Comparison of ENCODE assay signal across 28 mouse cellular contexts in genomic region chr8:9860539-9861203, GRCm38 (mm10). TPM values are rescaled to one million over a fixed set of nuclear protein-coding genes. Genes with fewer than 3 reads are reported as not detected.
DNase-seq lines count a peak whose midpoint lies in the region; ATAC-seq and TF ChIP-seq lines count a peak whose summit lies in the region.
"Had no signal": no experiment of that assay in that cellular context is flagged by ENCODE, and none has a peak within 500 bp of the region (broad histone marks: within the 10 kb centered on the region; RNA-seq: fewer than 3 reads in every experiment).

No protein-coding gene starts in this region.

- H3K4me1 ChIP-seq in midbrain, postnatal 0 days (ENCODE audit: insufficient read depth, low read length), result no peaks in the 10 kb centered on the region
- H3K4me1 ChIP-seq in midbrain, embryonic 13.5 days (replicated peaks), result peaks cover 10% of the 10 kb centered on the region; the same call in 1 of the 2 replicates
- peaks cover 5% of the 10 kb centered on the region; the same call in 1 of the 2 replicates for H3K4me1 ChIP-seq in forebrain, embryonic 16.5 days (replicated peaks; ENCODE audit: control insufficient read depth, insufficient read depth, low read length)
- no peaks in the 10 kb centered on the region for H3K4me1 ChIP-seq in stomach, postnatal 0 days (replicated peaks; ENCODE audit: control insufficient read depth, insufficient read depth)

- no peak overlapping the region for H3K9ac ChIP-seq in midbrain, postnatal 0 days (replicated peaks; ENCODE audit: low read length, poor library complexity, severe bottlenecking)
- H3K9ac ChIP-seq in midbrain, embryonic 13.5 days (replicated peaks), result no peak overlapping the region
- H3K9ac ChIP-seq in forebrain, embryonic 16.5 days (replicated peaks; ENCODE audit: low read depth, low read length), result no peak overlapping the region
- H3K9ac ChIP-seq in stomach, postnatal 0 days (ENCODE audit: low read length), result no peak overlapping the region
- H3K9ac ChIP-seq: heart, embryonic 12.5 days; hindbrain, embryonic 15.5 days had no signal

- no peak for TF ChIP-seq CTCF in midbrain, postnatal 0 days (IDR thresholded peaks at IDR 0.05)
- TF ChIP-seq CTCF in stomach, postnatal 0 days (IDR thresholded peaks at IDR 0.05; ENCODE audit: low read depth), result no peak

- TF ChIP-seq EP300 in stomach, postnatal 0 days (optimal IDR thresholded peaks at IDR 0.05), result no peak

- peak; percentile 31 to 50 for DNase-seq in cerebellum, postnatal 10 days
- DNase-seq in cerebellum, adult 18-20 months, result no peak
- DNase-seq in frontal cortex, postnatal 14 days (ENCODE audit: low spot score in 2 of 2), result no peak
- peak; percentile 34 for DNase-seq in midbrain, postnatal 0 days (ENCODE audit: low spot score)
- no peak for DNase-seq in stomach, postnatal 0 days (ENCODE audit: low spot score)
- DNase-seq: adrenal gland, adult 8-10 months; adrenal gland, postnatal 36 days; B cell, adult 2 months; cerebellum, adult 11-12 months; cerebellum, adult 9-11 months; gastrocnemius, postnatal 14 days; kidney, adult 11 months had no signal

- H3K27ac ChIP-seq in midbrain, postnatal 0 days (ENCODE audit: low read depth, low read length), result no peak overlapping the region
- H3K27ac ChIP-seq in midbrain, embryonic 13.5 days, result no peak overlapping the region
- no peak overlapping the region for H3K27ac ChIP-seq in forebrain, embryonic 16.5 days (ENCODE audit: low read length)
- H3K27ac ChIP-seq in stomach, postnatal 0 days (replicated peaks), result no peak overlapping the region
- H3K27ac ChIP-seq: embryonic facial prominence, embryonic 10.5 days; hindbrain, embryonic 15.5 days had no signal

- H3K27me3 ChIP-seq in midbrain, postnatal 0 days (ENCODE audit: insufficient read depth, low read length), result no peaks in the 10 kb centered on the region
- H3K27me3 ChIP-seq in midbrain, embryonic 13.5 days, result no peaks in the 10 kb centered on the region
- H3K27me3 ChIP-seq in forebrain, embryonic 16.5 days (replicated peaks; ENCODE audit: control insufficient read depth, insufficient read depth, low read length), result no peaks in the 10 kb centered on the region
- H3K27me3 ChIP-seq in stomach, postnatal 0 days (ENCODE audit: control insufficient read depth, insufficient read depth, low read length), result no peaks in the 10 kb centered on the region
- H3K27me3 ChIP-seq: heart, embryonic 12.5 days; hindbrain, embryonic 15.5 days had no signal

- peak; percentile 17; the same call in 1 of the 2 replicates for ATAC-seq in frontal cortex, adult (ENCODE audit: low TSS enrichment)
- ATAC-seq in midbrain, postnatal 0 days (ENCODE audit: low FRiP score), result no peak
- ATAC-seq in midbrain, embryonic 13.5 days, result no peak
- ATAC-seq in forebrain, embryonic 16.5 days, result peak; percentile 72
- ATAC-seq in stomach, postnatal 0 days (ENCODE audit: low FRiP score, low TSS enrichment), result no peak
- ATAC-seq: CD4-positive, CD25-positive, alpha-beta regulatory T cell, adult 4 months; inflammation-experienced regulatory T-cells, adult 6 months had no signal

- H3K4me2 ChIP-seq in midbrain, postnatal 0 days (ENCODE audit: low read depth, low read length, poor library complexity, severe bottlenecking), result no peak overlapping the region
- no peak overlapping the region for H3K4me2 ChIP-seq in midbrain, embryonic 13.5 days (replicated peaks)
- no peak overlapping the region for H3K4me2 ChIP-seq in forebrain, embryonic 16.5 days (ENCODE audit: low read length)
- no peak overlapping the region for H3K4me2 ChIP-seq in stomach, postnatal 0 days (replicated peaks; ENCODE audit: low read depth)
- H3K4me2 ChIP-seq: heart, embryonic 12.5 days; hindbrain, embryonic 15.5 days had no signal

- WGBS in midbrain, postnatal 0 days, result 69% methylated on average over 10 of the region's 10 CpGs
- 80% methylated on average over 10 of the region's 10 CpGs for WGBS in midbrain, embryonic 13.5 days
- 47% methylated on average over 10 of the region's 10 CpGs for WGBS in forebrain, embryonic 16.5 days
- 49% methylated on average over 10 of the region's 10 CpGs for WGBS in stomach, postnatal 0 days

- no peaks in the 10 kb centered on the region for H3K9me3 ChIP-seq in midbrain, postnatal 0 days (ENCODE audit: low read length)
- no peaks in the 10 kb centered on the region for H3K9me3 ChIP-seq in midbrain, embryonic 13.5 days
- no peaks in the 10 kb centered on the region for H3K9me3 ChIP-seq in forebrain, embryonic 16.5 days (ENCODE audit: control insufficient read depth, low read length)
- no peaks in the 10 kb centered on the region for H3K9me3 ChIP-seq in stomach, postnatal 0 days (ENCODE audit: control insufficient read depth, low read length)
- H3K9me3 ChIP-seq: embryonic facial prominence, embryonic 10.5 days; G1E; heart, embryonic 12.5 days; hindbrain, embryonic 15.5 days had no signal

- no peak overlapping the region for H3K4me3 ChIP-seq in midbrain, postnatal 0 days (ENCODE audit: low read depth, low read length)
- no peak overlapping the region for H3K4me3 ChIP-seq in midbrain, embryonic 13.5 days (replicated peaks)
- H3K4me3 ChIP-seq in forebrain, embryonic 16.5 days (replicated peaks; ENCODE audit: low read length), result no peak overlapping the region
- no peak overlapping the region for H3K4me3 ChIP-seq in stomach, postnatal 0 days (ENCODE audit: low read depth, low read length)
- H3K4me3 ChIP-seq: embryonic facial prominence, embryonic 10.5 days; heart, embryonic 12.5 days; hindbrain, embryonic 15.5 days had no signal

- H3K36me3 ChIP-seq in midbrain, postnatal 0 days (ENCODE audit: insufficient read depth, low read length), result no peaks in the 10 kb centered on the region
- H3K36me3 ChIP-seq in midbrain, embryonic 13.5 days, result no peaks in the 10 kb centered on the region
- no peaks in the 10 kb centered on the region for H3K36me3 ChIP-seq in forebrain, embryonic 16.5 days (ENCODE audit: control insufficient read depth, insufficient read depth)
- no peaks in the 10 kb centered on the region for H3K36me3 ChIP-seq in stomach, postnatal 0 days (ENCODE audit: control insufficient read depth, insufficient read depth, low read length)
- H3K36me3 ChIP-seq: embryonic facial prominence, embryonic 10.5 days; G1E; heart, embryonic 12.5 days; hindbrain, embryonic 15.5 days had no signal

RNA-seq across cellular contexts. Expression of gene Gm10217, which starts 3.4 kb away (rescaled TPM):
- total RNA-seq in midbrain, postnatal 0 days (2014; rRNA removed), result not detected in 2 replicates
- not detected in 2 replicates for polyA plus RNA-seq in midbrain, postnatal 0 days (2015; fragmentation: Nextera tagmentation; extraction: Ambion mirVana)
- polyA plus RNA-seq in midbrain, embryonic 13.5 days (2015; fragmentation: Nextera tagmentation; extraction: Ambion mirVana), result not detected in 2 replicates
- not detected in 2 replicates for polyA plus RNA-seq in forebrain, embryonic 16.5 days (2015; fragmentation: Nextera tagmentation; extraction: Ambion mirVana)
- not detected in 2 replicates for polyA plus RNA-seq in stomach, postnatal 0 days (2015; fragmentation: Nextera tagmentation; extraction: Ambion mirVana)
- total RNA-seq: adrenal gland, adult 8-10 months; adrenal gland, postnatal 36 days; G1E; gastrocnemius, adult 18-20 months; gastrocnemius, postnatal 14 days; heart, adult 8-10 months; heart, postnatal 25 days had no signal
- polyA plus RNA-seq: CD4-positive, CD25-positive, alpha-beta regulatory T cell, adult 4 months; embryonic facial prominence, embryonic 10.5 days; embryonic facial prominence, embryonic 14.5 days; G1E; gonadal fat pad, adult 2 months; heart, embryonic 12.5 days; heart, embryonic 16.5 days; hindbrain, embryonic 11.5 days; hindbrain, embryonic 15.5 days; inflammation-experienced regulatory T-cells, adult 6 months had no signal

Comparison
In these comparisons a context has a peak if more than half of its experiments do, and no peak if none do; other contexts are left out.
1. DNase-seq: peak in cerebellum, postnatal 10 days (2 of 2) and midbrain, postnatal 0 days (single experiment); none in cerebellum, adult 18-20 months (0 of 2), frontal cortex, postnatal 14 days (0 of 2) and stomach, postnatal 0 days (single experiment).
2. ATAC-seq: peak in frontal cortex, adult (single experiment) and forebrain, embryonic 16.5 days (single experiment); none in midbrain, postnatal 0 days (single experiment), midbrain, embryonic 13.5 days (single experiment) and stomach, postnatal 0 days (single experiment).